Mouse (Mus musculus): ENCODE measurements around the gene Tmem242. TPM values are rescaled to one million over a fixed set of nuclear protein-coding genes. Genes with fewer than 3 reads are reported as not detected.

Tmem242 gene
- polyA plus RNA-seq, 1 experiment, result 9.2 TPM

DNA sequence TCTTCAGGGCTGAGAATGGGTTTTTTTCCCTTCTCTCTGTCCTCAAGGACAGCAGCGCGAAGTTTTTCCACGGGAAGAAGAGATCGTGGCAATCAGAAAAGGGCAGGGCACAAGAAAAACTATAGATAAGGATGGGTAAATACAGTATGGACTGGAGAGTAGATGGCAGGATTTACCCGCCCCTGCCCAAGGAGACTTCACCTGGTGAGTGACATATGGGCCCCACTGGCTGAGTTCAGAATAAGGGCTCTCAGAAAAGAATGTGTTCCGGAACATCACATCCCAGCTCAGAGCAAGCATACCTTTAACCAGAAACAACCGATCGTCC, 264 bp downstream of the Tmem242 start:
- no peak for TF ChIP-seq POLR2A (IDR thresholded peaks at IDR 0.05; ENCODE audit: control insufficient read depth, extremely low read depth, insufficient read depth, low read length, poor library complexity)
- no peak for TF ChIP-seq CTCF (IDR thresholded peaks at IDR 0.05; ENCODE audit: borderline replicate concordance, control insufficient read depth, extremely low read depth, insufficient read depth, low read length, poor library complexity)
- peak overlapping the region; percentile 42; the same call in 1 of the 2 replicates for H3K27ac ChIP-seq (ENCODE audit: control insufficient read depth, insufficient read depth, low read length)
- H3K4me1 ChIP-seq (replicated peaks; ENCODE audit: control insufficient read depth, insufficient read depth, low read length), result peaks cover 25% of the 10 kb centered on the region
- WGBS, result 1% methylated on average over 8 of the region's 8 CpGs
- H3K4me3 ChIP-seq (ENCODE audit: control insufficient read depth, insufficient read depth, low read length), result peak overlapping the region; percentile 67
- no peaks in the 10 kb centered on the region for H3K36me3 ChIP-seq (ENCODE audit: control insufficient read depth, insufficient read depth, low read length)
- no peaks in the 10 kb centered on the region for H3K27me3 ChIP-seq (ENCODE audit: control insufficient read depth, insufficient read depth, low read length)
- no peak for DNase-seq

DNA sequence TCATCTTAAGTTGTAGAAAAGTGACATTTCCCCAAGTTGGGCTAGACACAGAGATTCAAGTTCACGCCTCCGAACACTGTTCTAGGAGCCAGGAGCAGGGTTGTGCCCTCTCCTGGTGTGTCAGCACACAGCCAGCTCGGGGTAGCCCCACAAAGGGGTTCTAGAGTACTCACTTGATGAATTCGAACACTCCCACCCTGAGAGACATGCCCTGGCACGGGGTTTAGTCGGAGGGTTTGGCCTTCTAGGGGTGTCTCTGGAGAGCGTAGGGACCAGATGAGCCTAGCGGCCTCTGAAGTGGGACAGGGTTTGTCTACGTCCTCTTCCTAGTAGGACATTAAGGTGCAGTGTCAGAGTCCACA, 10.3 kb downstream of the Tmem242 start:
- no peak for DNase-seq
- TF ChIP-seq POLR2A (IDR thresholded peaks at IDR 0.05; ENCODE audit: control insufficient read depth, extremely low read depth, insufficient read depth, low read length, poor library complexity) (no peak), CTCF (IDR thresholded peaks at IDR 0.05; ENCODE audit: borderline replicate concordance, control insufficient read depth, extremely low read depth, insufficient read depth, low read length, poor library complexity) (no peak)
- Histone ChIP-seq H3K27me3 (ENCODE audit: control insufficient read depth, insufficient read depth, low read length) (no peaks in the 10 kb centered on the region), H3K4me3 (ENCODE audit: control insufficient read depth, insufficient read depth, low read length) (no peak overlapping the region), H3K27ac (ENCODE audit: control insufficient read depth, insufficient read depth, low read length) (no peak overlapping the region), H3K4me1 (replicated peaks; ENCODE audit: control insufficient read depth, insufficient read depth, low read length) (0 out of 2 replicates have a peak, but pooled peaks cover 2% of the 10 kb centered on the region), H3K36me3 (ENCODE audit: control insufficient read depth, insufficient read depth, low read length) (peaks cover 21% of the 10 kb centered on the region)
- WGBS, result 88% methylated on average over 9 of the region's 9 CpGs

DNA sequence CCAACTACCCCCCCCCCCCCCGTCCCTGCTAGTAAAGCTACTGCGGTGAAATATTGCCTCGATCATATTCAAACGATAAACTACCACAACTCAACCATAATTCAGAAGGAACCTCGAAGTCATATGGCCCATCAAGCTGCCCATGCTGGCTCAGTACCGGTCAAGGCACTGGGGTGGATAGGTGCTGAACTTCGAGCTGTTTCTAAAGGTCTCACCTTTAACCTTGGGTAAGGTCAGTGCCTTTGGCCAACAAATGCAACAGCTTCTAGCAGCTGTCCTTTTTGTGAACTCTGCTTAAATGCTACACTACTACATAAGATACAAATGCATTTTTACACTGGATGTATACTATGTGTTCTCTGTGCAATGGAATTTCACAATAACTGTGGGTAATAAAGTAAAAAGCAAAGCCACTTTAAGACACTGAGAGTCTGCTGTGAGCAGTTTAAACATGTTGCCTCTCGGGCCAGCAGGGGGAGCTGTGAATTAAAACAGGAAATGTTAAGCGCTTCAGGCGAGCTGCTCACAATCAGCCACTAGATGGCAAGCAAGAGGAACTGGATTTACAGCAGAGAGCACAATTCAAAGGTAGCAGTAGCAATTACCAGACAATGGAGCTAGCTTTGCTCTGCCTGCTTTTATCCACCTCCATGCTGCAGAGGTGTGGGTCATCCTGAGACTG, 10.8 kb downstream of the Tmem242 start:
- Histone ChIP-seq H3K27ac (ENCODE audit: control insufficient read depth, insufficient read depth, low read length) (no peak overlapping the region), H3K27me3 (ENCODE audit: control insufficient read depth, insufficient read depth, low read length) (no peaks in the 10 kb centered on the region), H3K36me3 (ENCODE audit: control insufficient read depth, insufficient read depth, low read length) (peaks cover 21% of the 10 kb centered on the region), H3K4me1 (replicated peaks; ENCODE audit: control insufficient read depth, insufficient read depth, low read length) (0 out of 2 replicates have a peak, but pooled peaks cover 2% of the 10 kb centered on the region), H3K4me3 (ENCODE audit: control insufficient read depth, insufficient read depth, low read length) (no peak overlapping the region)
- TF ChIP-seq CTCF (IDR thresholded peaks at IDR 0.05; ENCODE audit: borderline replicate concordance, control insufficient read depth, extremely low read depth, insufficient read depth, low read length, poor library complexity) (no peak), POLR2A (IDR thresholded peaks at IDR 0.05; ENCODE audit: control insufficient read depth, extremely low read depth, insufficient read depth, low read length, poor library complexity) (no peak)
- peak; percentile 92 for DNase-seq
- WGBS, result 65% methylated on average over 10 of the region's 10 CpGs

DNA sequence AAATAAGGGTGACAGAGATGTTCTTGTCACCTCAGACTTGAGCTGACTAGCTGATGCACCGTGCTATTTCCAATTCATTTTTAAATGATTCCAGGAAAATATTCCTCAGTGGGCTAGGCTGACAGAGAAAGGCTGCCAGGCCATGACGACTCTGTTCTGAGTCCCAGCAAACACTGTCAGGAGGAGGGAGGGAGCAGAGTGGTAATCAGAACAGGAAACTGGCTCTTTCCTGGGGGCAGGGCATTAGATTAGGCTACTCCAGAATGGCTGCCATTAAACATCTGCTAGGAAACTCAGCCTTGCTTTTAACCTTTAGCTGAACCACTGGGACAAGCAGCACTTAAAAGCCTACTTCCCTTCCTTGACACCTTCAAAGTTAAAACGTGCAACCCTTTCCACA, 14.9 kb downstream of the Tmem242 start:
- TF ChIP-seq POLR2A (IDR thresholded peaks at IDR 0.05; ENCODE audit: control insufficient read depth, extremely low read depth, insufficient read depth, low read length, poor library complexity) (no peak), CTCF (IDR thresholded peaks at IDR 0.05; ENCODE audit: borderline replicate concordance, control insufficient read depth, extremely low read depth, insufficient read depth, low read length, poor library complexity) (no peak)
- DNase-seq, result no peak
- 30% methylated on average over 3 of the region's 3 CpGs for WGBS
- Histone ChIP-seq H3K27ac (ENCODE audit: control insufficient read depth, insufficient read depth, low read length) (no peak overlapping the region), H3K27me3 (ENCODE audit: control insufficient read depth, insufficient read depth, low read length) (no peaks in the 10 kb centered on the region), H3K36me3 (ENCODE audit: control insufficient read depth, insufficient read depth, low read length) (peaks cover 3% of the 10 kb centered on the region; the same call in 1 of the 2 replicates), H3K4me3 (ENCODE audit: control insufficient read depth, insufficient read depth, low read length) (no peak overlapping the region), H3K4me1 (replicated peaks; ENCODE audit: control insufficient read depth, insufficient read depth, low read length) (0 out of 2 replicates have a peak, but pooled peaks cover 2% of the 10 kb centered on the region)

DNA sequence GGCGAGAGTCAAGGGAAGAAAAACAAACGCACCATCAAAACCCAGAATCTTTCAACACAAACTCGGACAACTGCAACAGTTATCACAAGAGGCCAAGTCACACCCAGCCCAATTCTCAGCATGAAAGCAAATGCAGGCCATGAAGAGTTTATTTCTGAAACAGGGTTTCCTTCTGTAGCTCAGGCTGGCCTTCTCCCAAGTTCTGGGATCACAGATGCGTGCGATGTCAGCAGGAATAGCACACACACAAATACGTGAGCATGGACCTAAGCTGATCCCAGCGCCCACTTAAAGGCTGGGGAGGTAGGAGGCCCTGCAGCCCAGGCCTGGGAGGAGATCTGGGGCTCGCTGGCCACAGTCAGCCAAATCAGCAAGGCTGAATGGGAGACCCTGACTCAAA, 15.9 kb downstream of the Tmem242 start:
- 93% methylated on average over 8 of the region's 8 CpGs for WGBS
- no peak for DNase-seq
- Histone ChIP-seq H3K4me3 (ENCODE audit: control insufficient read depth, insufficient read depth, low read length) (no peak overlapping the region), H3K27me3 (ENCODE audit: control insufficient read depth, insufficient read depth, low read length) (no peaks in the 10 kb centered on the region), H3K4me1 (replicated peaks; ENCODE audit: control insufficient read depth, insufficient read depth, low read length) (0 out of 2 replicates have a peak, but pooled peaks cover 2% of the 10 kb centered on the region), H3K27ac (ENCODE audit: control insufficient read depth, insufficient read depth, low read length) (no peak overlapping the region), H3K36me3 (ENCODE audit: control insufficient read depth, insufficient read depth, low read length) (peaks cover 3% of the 10 kb centered on the region)
- TF ChIP-seq POLR2A (IDR thresholded peaks at IDR 0.05; ENCODE audit: control insufficient read depth, extremely low read depth, insufficient read depth, low read length, poor library complexity) (no peak), CTCF (IDR thresholded peaks at IDR 0.05; ENCODE audit: borderline replicate concordance, control insufficient read depth, extremely low read depth, insufficient read depth, low read length, poor library complexity) (no peak)

DNA sequence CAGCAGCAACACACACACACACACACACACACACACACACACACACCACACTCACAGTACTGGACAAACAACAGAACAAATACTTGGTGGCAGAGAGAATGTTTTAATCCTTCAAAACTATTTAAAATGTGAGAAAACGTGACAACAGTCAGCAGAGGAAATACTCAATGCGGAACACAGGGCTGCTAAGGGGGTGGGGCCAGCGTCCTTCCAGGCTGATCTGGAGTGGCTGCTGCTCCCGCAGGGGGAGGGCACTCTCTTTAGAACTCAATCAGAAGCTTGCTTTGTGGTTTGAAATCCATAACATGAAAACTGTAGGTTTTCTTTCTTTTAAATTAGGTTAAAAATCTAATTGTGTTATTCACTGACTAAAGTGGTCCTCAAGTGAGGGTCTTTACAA, 18.2 kb downstream of the Tmem242 start:
- Histone ChIP-seq H3K4me3 (ENCODE audit: control insufficient read depth, insufficient read depth, low read length) (no peak overlapping the region), H3K27me3 (ENCODE audit: control insufficient read depth, insufficient read depth, low read length) (no peaks in the 10 kb centered on the region), H3K36me3 (ENCODE audit: control insufficient read depth, insufficient read depth, low read length) (peaks cover 3% of the 10 kb centered on the region), H3K27ac (ENCODE audit: control insufficient read depth, insufficient read depth, low read length) (no peak overlapping the region), H3K4me1 (replicated peaks; ENCODE audit: control insufficient read depth, insufficient read depth, low read length) (no peaks in the 10 kb centered on the region)
- WGBS, result 38% methylated on average over 4 of the region's 4 CpGs
- no peak for DNase-seq
- TF ChIP-seq CTCF (IDR thresholded peaks at IDR 0.05; ENCODE audit: borderline replicate concordance, control insufficient read depth, extremely low read depth, insufficient read depth, low read length, poor library complexity) (no peak), POLR2A (IDR thresholded peaks at IDR 0.05; ENCODE audit: control insufficient read depth, extremely low read depth, insufficient read depth, low read length, poor library complexity) (no peak)
